Mouse (Mus musculus): ENCODE data around the gene Cyld. TPM values are rescaled to one million over a fixed set of nuclear protein-coding genes. Genes with fewer than 3 reads are reported as not detected.

The Cyld gene
- total and polyA plus RNA-seq, 3 experiments, result 20.2 to 29.4 (median 22.1) TPM

DNA sequence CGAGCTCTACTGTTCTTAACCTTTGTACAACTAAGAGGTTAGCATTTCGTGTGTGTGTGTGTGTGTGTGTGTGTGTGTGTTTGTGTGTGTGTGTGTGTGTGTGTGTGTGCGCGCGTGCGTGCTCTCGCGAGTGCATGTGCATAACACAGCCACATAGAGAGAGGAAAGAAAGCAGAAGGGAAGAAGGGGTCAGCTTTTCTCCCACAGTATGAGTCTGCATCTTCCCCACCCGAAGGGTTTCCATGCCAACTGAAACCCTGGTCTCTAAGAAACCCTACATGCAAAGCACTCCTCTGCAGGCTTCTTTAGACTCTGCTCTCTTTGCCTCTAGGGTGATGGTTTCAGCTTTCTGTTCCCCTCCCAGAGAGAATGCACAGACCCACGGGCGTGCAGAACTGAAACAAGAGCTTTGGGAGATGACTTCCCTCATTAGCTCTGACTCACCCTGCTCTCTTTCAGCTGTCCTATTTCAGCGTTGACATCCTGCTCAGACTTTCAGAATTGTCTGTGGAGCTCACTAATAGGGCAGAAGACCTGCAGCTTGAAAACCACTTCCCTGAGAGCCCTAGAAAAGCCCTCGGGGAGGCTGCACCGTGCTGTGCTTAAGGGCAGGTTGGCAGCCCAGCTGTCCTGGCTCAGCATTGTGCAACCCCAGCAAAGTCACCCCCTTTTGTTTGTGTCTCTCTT is 28.3 kb upstream of the Cyld start:
- Histone ChIP-seq H3K9ac (ENCODE audit: insufficient read depth, low read depth) (peak overlapping the region; percentile 59), H3K9me3 (replicated peaks; ENCODE audit: low read length) (no peaks in the 10 kb centered on the region), H3K4me1 (ENCODE audit: control insufficient read depth in 1 of 2, insufficient read depth in 2 of 2) (peaks cover 43 to 93% of the 10 kb centered on the region in 2 experiments), H3K36me3 (replicated peaks in 1 of 2; ENCODE audit: control insufficient read depth in 1 of 2, insufficient read depth in 1 of 2, low read length in 1 of 2) (peaks cover 57 to 75% of the 10 kb centered on the region in 2 experiments), H3K79me2 (replicated peaks; ENCODE audit: control insufficient read depth, extremely low read depth, insufficient read depth, poor library complexity, severe bottlenecking) (peaks cover 24% of the 10 kb centered on the region), H3K4me2 (ENCODE audit: insufficient read depth, low read depth, poor library complexity, severe bottlenecking) (peak overlapping the region; percentile 83), H3K4me3 (replicated peaks in 1 of 3; ENCODE audit: low read depth in 2 of 3, low read length in 2 of 3, poor library complexity in 1 of 3) (no peak overlapping the region), H3K27ac (ENCODE audit: insufficient read depth, low read depth) (peak overlapping the region; percentile 96), H3K27me3 (replicated peaks) (no peaks in the 10 kb centered on the region)
- DNase-seq (ENCODE audit: extremely low read depth), result peak; percentile 99
- TF ChIP-seq MYC (IDR thresholded peaks at IDR 0.05; ENCODE audit: low read depth, low read length), result peak; percentile 83; the same call in 1 of the 2 replicates
- TF ChIP-seq ETS1 (conservative IDR thresholded peaks at IDR 0.05; ENCODE audit: low read depth, low read length), result peak; percentile 99
- peak; percentile 81 for TF ChIP-seq RCOR1 (conservative IDR thresholded peaks at IDR 0.05; ENCODE audit: low read depth, low read length)
- peak; percentile 93 for TF ChIP-seq UBTF (IDR thresholded peaks at IDR 0.05; ENCODE audit: low read depth, low read length)
- TF ChIP-seq EP300 (IDR thresholded peaks at IDR 0.05; ENCODE audit: low read length), result peak; percentile 96
- TF ChIP-seq MAZ (IDR thresholded peaks at IDR 0.05; ENCODE audit: low read depth, low read length), result peak; percentile 84; the same call in 1 of the 2 replicates
- TF ChIP-seq JUND (conservative IDR thresholded peaks at IDR 0.05; ENCODE audit: low read depth, low read length), result peak; percentile 68; the same call in 1 of the 2 replicates
- TF ChIP-seq CHD1 (IDR thresholded peaks at IDR 0.05; ENCODE audit: low read depth, low read length), result peak; percentile 70; the same call in 1 of the 2 replicates
- TF ChIP-seq NELFE (IDR thresholded peaks at IDR 0.05; ENCODE audit: low read depth, low read length), result no peak
- peak; percentile 96 for TF ChIP-seq CHD2 (IDR thresholded peaks at IDR 0.05; ENCODE audit: low read length)
- TF ChIP-seq SMC3 (IDR thresholded peaks at IDR 0.05; ENCODE audit: low read depth, low read length), result peak; percentile 24; the same call in 1 of the 2 replicates
- TF ChIP-seq GABPA (IDR thresholded peaks at IDR 0.05; ENCODE audit: insufficient replicate concordance, low read depth, low read length), result no peak
- TF ChIP-seq ZMIZ1 (IDR thresholded peaks at IDR 0.05; ENCODE audit: low read depth, low read length), result no peak
- peak; percentile 82; the same call in 1 of the 2 replicates for TF ChIP-seq TCF12 (IDR thresholded peaks at IDR 0.05; ENCODE audit: low read depth, low read length)
- TF ChIP-seq HCFC1 (IDR thresholded peaks at IDR 0.05; ENCODE audit: low read depth, low read length), result peak; percentile 3; the same call in 1 of the 2 replicates
- no peak for TF ChIP-seq POLR2AphosphoS2 (IDR thresholded peaks at IDR 0.05; ENCODE audit: low read depth, low read length)
- TF ChIP-seq IRF4 (IDR thresholded peaks at IDR 0.05; ENCODE audit: low read depth, low read length), result peak; percentile 97
- peak; percentile 91 for TF ChIP-seq MEF2A (IDR thresholded peaks at IDR 0.05; ENCODE audit: borderline replicate concordance, low read depth, low read length)
- TF ChIP-seq ELF1 (IDR thresholded peaks at IDR 0.05; ENCODE audit: low read depth, low read length), result peak; percentile 24; the same call in 1 of the 2 replicates
- no peak for TF ChIP-seq ZC3H11A (IDR thresholded peaks at IDR 0.05; ENCODE audit: low read depth, low read length)
- TF ChIP-seq RAD21 (IDR thresholded peaks at IDR 0.05; ENCODE audit: low read depth, low read length), result peak; percentile 12
- peak; percentile 98 for TF ChIP-seq SIN3A (IDR thresholded peaks at IDR 0.05; ENCODE audit: low read length)
- no peak for TF ChIP-seq USF2 (conservative IDR thresholded peaks at IDR 0.05; ENCODE audit: low read depth, low read length)
- TF ChIP-seq JUN (IDR thresholded peaks at IDR 0.05; ENCODE audit: insufficient read depth, low read depth, low read length), result peak; percentile 82
- no peak for TF ChIP-seq CTCF (conservative IDR thresholded peaks at IDR 0.05 in 1 of 2, IDR thresholded peaks at IDR 0.05 in 1 of 2; ENCODE audit: low read depth in 2 of 2, low read length in 2 of 2)
- TF ChIP-seq MAX (IDR thresholded peaks at IDR 0.05; ENCODE audit: low read length), result peak; percentile 56
- TF ChIP-seq E2F4 (IDR thresholded peaks at IDR 0.05; ENCODE audit: insufficient replicate concordance, low read depth, low read length), result no peak
- TF ChIP-seq MXI1 (IDR thresholded peaks at IDR 0.05; ENCODE audit: low read depth, low read length), result peak; percentile 93
- TF ChIP-seq USF1 (IDR thresholded peaks at IDR 0.05; ENCODE audit: low read depth, low read length), result no peak
- TF ChIP-seq ZKSCAN1 (IDR thresholded peaks at IDR 0.05; ENCODE audit: borderline replicate concordance, low read depth, low read length), result no peak
- TF ChIP-seq TBP (conservative IDR thresholded peaks at IDR 0.05; ENCODE audit: low read depth, low read length), result peak; percentile 85
- peak; percentile 60 for TF ChIP-seq NRF1 (IDR thresholded peaks at IDR 0.05; ENCODE audit: low read depth, low read length)
- no peak for TF ChIP-seq PAX5 (IDR thresholded peaks at IDR 0.05; ENCODE audit: low read length)
- peak; percentile 32; the same call in 1 of the 2 replicates for TF ChIP-seq POLR2A (IDR thresholded peaks at IDR 0.05; ENCODE audit: low read depth, low read length)
- TF ChIP-seq ZNF384 (IDR thresholded peaks at IDR 0.05; ENCODE audit: low read depth, low read length), result no peak
- TF ChIP-seq KAT2A (IDR thresholded peaks at IDR 0.05; ENCODE audit: insufficient replicate concordance, low read length), result 0 out of 2 replicates have a peak, but pooled peaks have one; percentile 20
- TF ChIP-seq BHLHE40 (IDR thresholded peaks at IDR 0.05; ENCODE audit: low read depth, low read length), result peak; percentile 93
- TF ChIP-seq MAFK (IDR thresholded peaks at IDR 0.05; ENCODE audit: insufficient replicate concordance, low read length), result 0 out of 2 replicates have a peak, but pooled peaks have one; percentile 49
- in situ Hi-C loops (cut with MboI; ENCODE audit: low pct_ligation_motif_present, low pct_unique_long_range_greater_than_20kb, low sequenced_read_pairs) (no loop called here), dilution Hi-C loops (cut with MboI; ENCODE audit: extremely low pct_ligation_motif_present, extremely low pct_unique_long_range_greater_than_20kb, low sequenced_read_pairs) (no loop called here)

All from CH12.LX (cell line).